Mouse (Mus musculus) bone marrow macrophage, adult 2 months (primary cell): ENCODE measurements at regions not wholly inside any gene's neighbourhood (a gene's known extent, or its start where the extent isn't known, plus 50 kb on each side); places are given as distances from the start of the nearest gene placed in this dataset.

ENCODE experiments used
- CTCF ChIP-seq: IDR thresholded peaks from 2 replicates; pipeline ENCODE4 v1.5.1; 2012; ENCODE audit warnings: low read depth, mild to moderate bottlenecking, low read length, moderate library complexity
- POLR2A ChIP-seq: IDR thresholded peaks from 2 replicates; pipeline ENCODE4 v1.6.1; 2012; ENCODE audit warnings: mild to moderate bottlenecking, low read depth, low read length, borderline replicate concordance

- TF ChIP-seq CTCF, result no peak
- TF ChIP-seq POLR2A, result no peak
Measured at GRCm38 (mm10) chr15:62279526-62279925, 1356.7 kb upstream of the A1bg start.
